Comparison of ENCODE assay signal across 27 mouse cellular contexts in genomic region chr2:154785284-154785683, GRCm38 (mm10). TPM values are rescaled to one million over a fixed set of nuclear protein-coding genes. Genes with fewer than 3 reads are reported as not detected.
DNase-seq lines count a peak whose midpoint lies in the region; ATAC-seq and TF ChIP-seq lines count a peak whose summit lies in the region.
"Had no signal": no experiment of that assay in that cellular context is flagged by ENCODE, and none has a peak within 500 bp of the region (broad histone marks: within the 10 kb centered on the region; RNA-seq: fewer than 3 reads in every experiment).

No protein-coding gene starts in this region.

- ATAC-seq in frontal cortex, adult (ENCODE audit: low TSS enrichment) = peak; percentile 60; the same call in 1 of the 2 replicates
- no peak for ATAC-seq in midbrain, embryonic 11.5 days (ENCODE audit: low FRiP score)
- no peak for ATAC-seq in liver, embryonic 15.5 days (ENCODE audit: insufficient read depth)
- no peak for ATAC-seq in megakaryocyte progenitor cell, adult 5-6 weeks (replicated peaks; ENCODE audit: poor library complexity)
- ATAC-seq: intestine, postnatal 0 days had no signal

- H3K9ac ChIP-seq in midbrain, embryonic 11.5 days (ENCODE audit: low read length) = no peak overlapping the region
- no peak overlapping the region for H3K9ac ChIP-seq in liver, embryonic 15.5 days
- H3K9ac ChIP-seq in heart, adult 2 months (ENCODE audit: low read depth, low read length) = no peak overlapping the region
- H3K9ac ChIP-seq: heart, embryonic 12.5 days; neural tube, embryonic 15.5 days had no signal

- H3K36me3 ChIP-seq in midbrain, embryonic 10.5 days = no peaks in the 10 kb centered on the region
- H3K36me3 ChIP-seq in midbrain, embryonic 11.5 days (ENCODE audit: control insufficient read depth, insufficient read depth, low read length) = no peaks in the 10 kb centered on the region
- no peaks in the 10 kb centered on the region for H3K36me3 ChIP-seq in liver, embryonic 15.5 days (replicated peaks)
- no peaks in the 10 kb centered on the region for H3K36me3 ChIP-seq in heart, adult 2 months (ENCODE audit: control insufficient read depth, insufficient read depth, low read length)
- H3K36me3 ChIP-seq: G1E; heart, embryonic 12.5 days; neural tube, embryonic 15.5 days had no signal

- peaks cover 56% of the 10 kb centered on the region for H3K4me1 ChIP-seq in midbrain, embryonic 10.5 days
- peaks cover 8% of the 10 kb centered on the region for H3K4me1 ChIP-seq in midbrain, embryonic 11.5 days (ENCODE audit: control insufficient read depth, insufficient read depth, low read length)
- H3K4me1 ChIP-seq in liver, embryonic 15.5 days (replicated peaks) = peaks cover 50% of the 10 kb centered on the region
- no peaks in the 10 kb centered on the region for H3K4me1 ChIP-seq in heart, adult 2 months (ENCODE audit: control insufficient read depth, insufficient read depth, low read length)

- WGBS in midbrain, embryonic 10.5 days = 72% methylated on average over 3 of the region's 3 CpGs
- 56% methylated on average over 3 of the region's 3 CpGs for WGBS in midbrain, embryonic 11.5 days
- WGBS in liver, embryonic 15.5 days (ENCODE audit: insufficient replicate concordance) = 57% methylated on average over 3 of the region's 3 CpGs
- 43% methylated on average over 3 of the region's 3 CpGs for WGBS in heart, adult 2 months

- H3K79me2 ChIP-seq in heart, adult 2 months (replicated peaks; ENCODE audit: control insufficient read depth, insufficient read depth, low read length) = no peaks in the 10 kb centered on the region

- TF ChIP-seq EP300 in heart, adult 2 months (IDR thresholded peaks at IDR 0.05; ENCODE audit: insufficient read depth, low read depth, low read length) = no peak

- H3K27ac ChIP-seq in midbrain, embryonic 10.5 days (replicated peaks) = 0 out of 2 replicates have a peak overlapping the region, but pooled peaks have one; percentile 59
- H3K27ac ChIP-seq in midbrain, embryonic 11.5 days (ENCODE audit: low read depth, low read length) = no peak overlapping the region
- 0 out of 2 replicates have a peak overlapping the region, but pooled peaks have one; percentile 84 for H3K27ac ChIP-seq in liver, embryonic 15.5 days (replicated peaks)
- no peak overlapping the region for H3K27ac ChIP-seq in heart, adult 2 months
- H3K27ac ChIP-seq: neural tube, embryonic 15.5 days had no signal

- intact Hi-C loops in heart, adult 2 months (cut with DNase I) = no loop called here

- no peak for DNase-seq in frontal cortex, postnatal 36 days (ENCODE audit: low spot score in 2 of 2)
- DNase-seq in midbrain, embryonic 10.5 days (ENCODE audit: low spot score) = no peak
- no peak for DNase-seq in midbrain, embryonic 11.5 days (ENCODE audit: low spot score, missing footprints)
- no peak for DNase-seq in thymus, postnatal 36 days
- no peak for DNase-seq in heart, adult 2 months
- DNase-seq: cerebellum, adult 11 months; cerebellum, postnatal 25 days; gastrocnemius, postnatal 25 days; kidney, postnatal 14 days; layer of hippocampus, adult 9-11 months; lung, postnatal 36 days; right cerebral cortex, adult 18-20 months; thymus, postnatal 4 days had no signal

- H3K4me2 ChIP-seq in midbrain, embryonic 11.5 days = no peak overlapping the region
- no peak overlapping the region for H3K4me2 ChIP-seq in liver, embryonic 15.5 days
- H3K4me2 ChIP-seq: heart, embryonic 12.5 days; neural tube, embryonic 15.5 days had no signal

- no peak overlapping the region for H3K4me3 ChIP-seq in midbrain, embryonic 10.5 days
- no peak overlapping the region for H3K4me3 ChIP-seq in midbrain, embryonic 11.5 days (ENCODE audit: low read depth, low read length)
- no peak overlapping the region for H3K4me3 ChIP-seq in liver, embryonic 15.5 days (replicated peaks)
- H3K4me3 ChIP-seq in heart, adult 2 months = no peak overlapping the region
- H3K4me3 ChIP-seq: heart, embryonic 12.5 days; neural tube, embryonic 15.5 days had no signal

- no peak for TF ChIP-seq POLR2A in heart, adult 2 months (IDR thresholded peaks at IDR 0.05; ENCODE audit: insufficient read depth, low read depth, low read length)

- TF ChIP-seq CTCF in heart, adult 2 months (IDR thresholded peaks at IDR 0.05) = no peak

- no peaks in the 10 kb centered on the region for H3K9me3 ChIP-seq in midbrain, embryonic 10.5 days (replicated peaks)
- H3K9me3 ChIP-seq in midbrain, embryonic 11.5 days (ENCODE audit: control insufficient read depth, low read length) = no peaks in the 10 kb centered on the region
- no peaks in the 10 kb centered on the region for H3K9me3 ChIP-seq in liver, embryonic 15.5 days (replicated peaks)
- H3K9me3 ChIP-seq: G1E; heart, embryonic 12.5 days; neural tube, embryonic 15.5 days had no signal

- peaks cover 3% of the 10 kb centered on the region; the same call in 1 of the 2 replicates for H3K27me3 ChIP-seq in midbrain, embryonic 10.5 days (ENCODE audit: low read depth, poor library complexity, severe bottlenecking)
- H3K27me3 ChIP-seq in midbrain, embryonic 11.5 days (ENCODE audit: control insufficient read depth, insufficient read depth, low read length) = no peaks in the 10 kb centered on the region
- peaks cover 9% of the 10 kb centered on the region; the same call in 1 of the 2 replicates for H3K27me3 ChIP-seq in liver, embryonic 15.5 days
- no peaks in the 10 kb centered on the region for H3K27me3 ChIP-seq in heart, adult 2 months (ENCODE audit: control insufficient read depth, insufficient read depth, low read length)
- H3K27me3 ChIP-seq: heart, embryonic 12.5 days; neural tube, embryonic 15.5 days had no signal

RNA-seq across cellular contexts. Expression of gene Raly, which starts 5.6 kb away (rescaled TPM):
- polyA plus RNA-seq in midbrain, embryonic 10.5 days (2016; fragmentation: Nextera tagmentation; extraction: Ambion mirVana) = 48.3 and 50.1 TPM in 2 replicates
- 56.9 and 66.8 TPM in 2 replicates for polyA plus RNA-seq in midbrain, embryonic 11.5 days (2014; fragmentation: Nextera tagmentation; extraction: Ambion mirVana)
- polyA plus RNA-seq in liver, embryonic 15.5 days (2015; fragmentation: Nextera tagmentation; extraction: Ambion mirVana) = 23.6 and 24.9 TPM in 2 replicates
- total RNA-seq in megakaryocyte progenitor cell, adult 5-6 weeks (2015) = 95.3 and 110 TPM in 2 replicates
- 163 and 183 TPM in 2 replicates for total RNA-seq in megakaryocyte progenitor cell, adult 5-6 weeks (2017)
- 10 to 100 TPM; 83.4 to 92.7 TPM for total RNA-seq in heart, adult 2 months (2021)
- 89.8 and 112 TPM in 2 replicates for polyA plus RNA-seq in heart, adult 2 months (2012; rRNA removed)

RNA-seq across cellular contexts. Expression of gene a, which starts 5.9 kb away (rescaled TPM):
- 0.68 and 0.94 TPM in 2 replicates for polyA plus RNA-seq in midbrain, embryonic 10.5 days (2016; fragmentation: Nextera tagmentation; extraction: Ambion mirVana)
- polyA plus RNA-seq in midbrain, embryonic 11.5 days (2014; fragmentation: Nextera tagmentation; extraction: Ambion mirVana) = 0.36 and 0.40 TPM in 2 replicates
- polyA plus RNA-seq in liver, embryonic 15.5 days (2015; fragmentation: Nextera tagmentation; extraction: Ambion mirVana) = 0.32 TPM in 1 of 2 replicates, not detected in the other
- total RNA-seq in megakaryocyte progenitor cell, adult 5-6 weeks (2015) = 0.34 TPM in 1 of 2 replicates, not detected in the other
- total RNA-seq in megakaryocyte progenitor cell, adult 5-6 weeks (2017) = not detected in 2 replicates
- total RNA-seq in heart, adult 2 months (2021) = not detected
- polyA plus RNA-seq in heart, adult 2 months (2012; rRNA removed) = not detected in 2 replicates
- total RNA-seq: adrenal gland, postnatal 4 days; G1E; gastrocnemius, postnatal 25 days; hematopoietic stem cell, adult 5-6 weeks; left cerebral cortex, postnatal 14 days had no signal
- polyA plus RNA-seq: heart, embryonic 12.5 days; liver, embryonic 16.5 days; spleen, adult 2 months had no signal

RNA-seq across cellular contexts. Expression of gene Gm14214, which starts 15.5 kb away (rescaled TPM):
- not detected in 2 replicates for polyA plus RNA-seq in midbrain, embryonic 10.5 days (2016; fragmentation: Nextera tagmentation; extraction: Ambion mirVana)
- not detected in 2 replicates for polyA plus RNA-seq in midbrain, embryonic 11.5 days (2014; fragmentation: Nextera tagmentation; extraction: Ambion mirVana)
- polyA plus RNA-seq in liver, embryonic 15.5 days (2015; fragmentation: Nextera tagmentation; extraction: Ambion mirVana) = not detected in 2 replicates
- total RNA-seq in megakaryocyte progenitor cell, adult 5-6 weeks (2015) = not detected in 2 replicates
- not detected in 2 replicates for total RNA-seq in megakaryocyte progenitor cell, adult 5-6 weeks (2017)
- total RNA-seq in heart, adult 2 months (2021) = not detected
- not detected in 2 replicates for polyA plus RNA-seq in heart, adult 2 months (2012; rRNA removed)
- total RNA-seq: adrenal gland, postnatal 4 days; G1E; gastrocnemius, postnatal 25 days; hematopoietic stem cell, adult 5-6 weeks; left cerebral cortex, postnatal 14 days had no signal
- polyA plus RNA-seq: embryonic facial prominence, embryonic 11.5 days; G1E; heart, embryonic 12.5 days; intestine, postnatal 0 days; liver, embryonic 16.5 days; neural tube, embryonic 15.5 days; spleen, adult 2 months; stomach, embryonic 16.5 days had no signal

Comparison
In these comparisons a context has a peak if more than half of its experiments do, and no peak if none do; other contexts are left out.
1. H3K27ac ChIP-seq: peak in midbrain, embryonic 10.5 days (single experiment) and liver, embryonic 15.5 days (single experiment); none in midbrain, embryonic 11.5 days (single experiment) and heart, adult 2 months (single experiment).